8 mouse cellular contexts compared by ENCODE assay signal in genomic region chr17:30008392-30008791, GRCm38 (mm10). TPM values are rescaled to one million over a fixed set of nuclear protein-coding genes. Genes with fewer than 3 reads are reported as not detected.
A peak's percentile ranks its signal among the peaks of the same experiment; 100 is the strongest.
DNase-seq lines count a peak whose midpoint lies in the region; ATAC-seq and TF ChIP-seq lines count a peak whose summit lies in the region.

No protein-coding gene starts in this region.

- H3K27ac ChIP-seq in lung, postnatal 0 days (ENCODE audit: low read length): peak overlapping the region; percentile 16
- no peak overlapping the region for H3K27ac ChIP-seq in liver, embryonic 14.5 days
- peak overlapping the region; percentile 36; the same call in 1 of the 2 replicates for H3K27ac ChIP-seq in stomach, embryonic 15.5 days

- no peak for ATAC-seq in lung, postnatal 0 days
- ATAC-seq in liver, embryonic 14.5 days (ENCODE audit: insufficient read depth): no peak
- ATAC-seq in stomach, embryonic 15.5 days (ENCODE audit: insufficient read depth, low FRiP score, low read depth): no peak

- H3K4me2 ChIP-seq in lung, postnatal 0 days (replicated peaks; ENCODE audit: low read depth, low read length): peak overlapping the region; percentile 8; the same call in 1 of the 2 replicates
- peak overlapping the region; percentile 20 for H3K4me2 ChIP-seq in liver, embryonic 14.5 days (ENCODE audit: low read depth)
- H3K4me2 ChIP-seq in stomach, embryonic 15.5 days: peak overlapping the region; percentile 60

- DNase-seq in gastrocnemius, postnatal 14 days: peak; percentile 20
- DNase-seq in gastrocnemius, adult 18-20 months (ENCODE audit: low spot score): no peak
- peak; percentile 62 for DNase-seq in lung, postnatal 0 days (ENCODE audit: low spot score)
- no peak for DNase-seq in lung, postnatal 4 days
- no peak for DNase-seq in liver, embryonic 14.5 days (ENCODE audit: low read depth in 3 of 3, low spot score in 3 of 3)
- no peak for DNase-seq in spleen, postnatal 36 days (ENCODE audit: low spot score in 2 of 2)
- DNase-seq in ovary, postnatal 10 days (ENCODE audit: low spot score): no peak

- no peak for TF ChIP-seq CTCF in lung, postnatal 0 days (IDR thresholded peaks at IDR 0.05)
- no peak for TF ChIP-seq CTCF in liver, embryonic 14.5 days (IDR thresholded peaks at IDR 0.05; ENCODE audit: low read depth)

- intact Hi-C loops in gastrocnemius, postnatal 14 days (cut with DNase I; ENCODE audit: low total_unique reads): no loop called here

- no peak overlapping the region for H3K9ac ChIP-seq in lung, postnatal 0 days (replicated peaks; ENCODE audit: low read depth)
- H3K9ac ChIP-seq in liver, embryonic 14.5 days (replicated peaks): no peak overlapping the region
- no peak overlapping the region for H3K9ac ChIP-seq in stomach, embryonic 15.5 days

- H3K9me3 ChIP-seq in lung, postnatal 0 days (ENCODE audit: low read length): no peaks in the 10 kb centered on the region
- H3K9me3 ChIP-seq in liver, embryonic 14.5 days (ENCODE audit: control insufficient read depth, low read length): no peaks in the 10 kb centered on the region
- no peaks in the 10 kb centered on the region for H3K9me3 ChIP-seq in stomach, embryonic 15.5 days

- no peak for TF ChIP-seq EP300 in lung, postnatal 0 days (IDR thresholded peaks at IDR 0.05)
- no peak for TF ChIP-seq EP300 in liver, embryonic 14.5 days (IDR thresholded peaks at IDR 0.05; ENCODE audit: low read depth)

- peaks cover 16% of the 10 kb centered on the region for H3K4me1 ChIP-seq in lung, postnatal 0 days (ENCODE audit: insufficient read depth, low read depth, low read length)
- peaks cover 20 to 31% of the 10 kb centered on the region in 2 experiments for H3K4me1 ChIP-seq in liver, embryonic 14.5 days (replicated peaks; ENCODE audit: control insufficient read depth in 2 of 2, insufficient read depth in 2 of 2, low read length in 1 of 2)
- H3K4me1 ChIP-seq in stomach, embryonic 15.5 days: peaks cover 26% of the 10 kb centered on the region

- no peaks in the 10 kb centered on the region for H3K36me3 ChIP-seq in lung, postnatal 0 days (ENCODE audit: insufficient read depth, low read length)
- no peaks in the 10 kb centered on the region for H3K36me3 ChIP-seq in liver, embryonic 14.5 days (replicated peaks; ENCODE audit: control insufficient read depth, insufficient read depth, low read depth)
- no peaks in the 10 kb centered on the region for H3K36me3 ChIP-seq in stomach, embryonic 15.5 days

- no peak overlapping the region for H3K4me3 ChIP-seq in lung, postnatal 0 days (ENCODE audit: low read depth, low read length)
- no peak overlapping the region for H3K4me3 ChIP-seq in liver, embryonic 14.5 days (ENCODE audit: insufficient read depth in 1 of 2, low read depth in 2 of 2, low read length in 2 of 2)
- H3K4me3 ChIP-seq in stomach, embryonic 15.5 days (replicated peaks): no peak overlapping the region

- H3K27me3 ChIP-seq in lung, postnatal 0 days (replicated peaks; ENCODE audit: insufficient read depth, low read length): no peaks in the 10 kb centered on the region
- no peaks in the 10 kb centered on the region for H3K27me3 ChIP-seq in liver, embryonic 14.5 days (ENCODE audit: control insufficient read depth, insufficient read depth, low read length)
- H3K27me3 ChIP-seq in stomach, embryonic 15.5 days (replicated peaks): no peaks in the 10 kb centered on the region

RNA-seq across cellular contexts. Expression of gene Zfand3, which starts 3.9 kb away (rescaled TPM):
- total RNA-seq in gastrocnemius, postnatal 14 days (2021): 100 to 1,000 TPM in 1 of 2 experiments, 10 to 100 TPM in 1; 85.6 to 105 TPM
- 100 to 1,000 TPM; 211 to 216 TPM for total RNA-seq in gastrocnemius, adult 18-20 months (2021)
- polyA plus RNA-seq in lung, postnatal 0 days (2015; fragmentation: Nextera tagmentation; extraction: Ambion mirVana): 52.1 and 54.6 TPM in 2 replicates
- polyA plus RNA-seq in liver, embryonic 14.5 days (2012; rRNA removed): 13.8 and 19.2 TPM in 2 replicates
- 9.6 and 12.1 TPM in 2 replicates for polyA plus RNA-seq in liver, embryonic 14.5 days (2014; fragmentation: Nextera tagmentation; extraction: Ambion mirVana)
- 44.8 and 49.4 TPM in 2 replicates for polyA plus RNA-seq in stomach, embryonic 15.5 days (2015; fragmentation: Nextera tagmentation; extraction: Ambion mirVana)

RNA-seq across cellular contexts. Expression of gene Mdga1, which starts 38.5 kb away (rescaled TPM):
- 10 to 100 TPM; 50.6 to 51.2 TPM for total RNA-seq in gastrocnemius, postnatal 14 days (2021)
- 10 to 100 TPM; 26.5 to 32.8 TPM for total RNA-seq in gastrocnemius, adult 18-20 months (2021)
- polyA plus RNA-seq in lung, postnatal 0 days (2015; fragmentation: Nextera tagmentation; extraction: Ambion mirVana): 2.3 and 3.2 TPM in 2 replicates
- polyA plus RNA-seq in liver, embryonic 14.5 days (2012; rRNA removed): 1.7 and 2.4 TPM in 2 replicates
- 0.75 and 1.6 TPM in 2 replicates for polyA plus RNA-seq in liver, embryonic 14.5 days (2014; fragmentation: Nextera tagmentation; extraction: Ambion mirVana)
- polyA plus RNA-seq in stomach, embryonic 15.5 days (2015; fragmentation: Nextera tagmentation; extraction: Ambion mirVana): 3.6 and 3.9 TPM in 2 replicates

Comparison
In these comparisons a context has a peak if more than half of its experiments do, and no peak if none do; other contexts are left out.
1. DNase-seq: peak in gastrocnemius, postnatal 14 days (single experiment) and lung, postnatal 0 days (single experiment); none in gastrocnemius, adult 18-20 months (single experiment), lung, postnatal 4 days (0 of 2), liver, embryonic 14.5 days (0 of 3), spleen, postnatal 36 days (0 of 2) and ovary, postnatal 10 days (single experiment).
2. H3K4me2 ChIP-seq: peak in every context shown above with its lines; median percentile 60 in stomach, embryonic 15.5 days; 20 in liver, embryonic 14.5 days; 8 in lung, postnatal 0 days.